Mouse (Mus musculus): ENCODE measurements around the gene 6030468B19Rik.

- TF ChIP-seq CTCF (conservative IDR thresholded peaks at IDR 0.05; ENCODE audit: low read length) (no peak), NANOG (IDR thresholded peaks at IDR 0.05; ENCODE audit: borderline replicate concordance, low read length) (no peak), POU5F1 (IDR thresholded peaks at IDR 0.05; ENCODE audit: borderline replicate concordance, low read length) (no peak)
Observed at GRCm38 (mm10) chr11:117777111-117777510, 20.3 kb upstream of the 6030468B19Rik start.
